Mouse (Mus musculus) neural tube, embryonic 11.5 days (tissue): ENCODE results near the gene Srebf1. TPM values are rescaled to one million over a fixed set of nuclear protein-coding genes. Genes with fewer than 3 reads are reported as not detected.

Experiments
- ATAC-seq: fragments of 200-750 bp; cut with Nextera tagmentation; 2 replicates; pipeline ENCODE4 v1.8.0; 2017; ENCODE audit warnings: moderate number of reproducible peaks, mild to moderate bottlenecking, moderate TSS enrichment, moderate library complexity; ENCODE audit not compliant: insufficient read depth, low FRiP score, low TSS enrichment
- DNase-seq: peaks from one replicate; pipeline ENCODE4 v3.0.0-alpha.2; 2015; ENCODE audit warnings: low spot score
- H3K27ac ChIP-seq: fragments of 300-500 bp; sonication (generic); 2 replicates; pipeline ENCODE4 v1.5.1; 2014; ENCODE audit warnings: low read depth, mild to moderate bottlenecking, low read length
- H3K27me3 ChIP-seq: fragments of 300-500 bp; sonication (generic); 2 replicates; pipeline ENCODE4 v1.6.1; 2014; ENCODE audit warnings: mild to moderate bottlenecking, low read length, mixed read lengths; ENCODE audit not compliant: control insufficient read depth, insufficient read depth
- H3K36me3 ChIP-seq: fragments of 300-500 bp; sonication (generic); 2 replicates; pipeline ENCODE4 v1.6.1; 2014; ENCODE audit warnings: mild to moderate bottlenecking, low read length, moderate library complexity, mixed read lengths; ENCODE audit not compliant: control insufficient read depth, insufficient read depth
- H3K4me1 ChIP-seq: fragments of 300-500 bp; sonication (generic); 2 replicates; pipeline ENCODE4 v1.6.1; 2014; ENCODE audit warnings: low read length, mixed read lengths; ENCODE audit not compliant: control insufficient read depth, insufficient read depth
- H3K4me2 ChIP-seq: fragments of 300-500 bp; sonication (generic); 2 replicates; pipeline ENCODE4 v1.6.1; 2014; ENCODE audit warnings: low read depth, mild to moderate bottlenecking, moderate library complexity
- H3K4me3 ChIP-seq: fragments of 300-500 bp; sonication (generic); 2 replicates; pipeline ENCODE4 v1.5.1; 2014; ENCODE audit warnings: low read depth, low read length
- H3K9ac ChIP-seq: fragments of 300-500 bp; sonication (generic); 2 replicates; pipeline ENCODE4 v1.6.1; 2014; ENCODE audit warnings: mild to moderate bottlenecking, low read length
- H3K9me3 ChIP-seq: fragments of 300-500 bp; sonication (generic); 2 replicates; pipeline ENCODE4 v1.6.1; 2016; ENCODE audit warnings: low read length; ENCODE audit not compliant: control insufficient read depth
- WGBS: fragments of 180-500 bp; shearing (Covaris S2); extraction: QIAGEN DNeasy Blood & Tissue Kit; methylation state at CpG from one replicate; pipeline ENCODE4 v1.1.7; 2014; 5-methylcytosine and 5-hydroxymethylcytosine counted together
- polyA plus RNA-seq: library from polyadenylated mRNA; unstranded; fragments of >200 nt; fragmentation: Nextera tagmentation; extraction: Ambion mirVana; gene quantifications from 2 replicates; pipeline ENCODE4 v1.2.1, GENCODE M21; 2014

Srebf1 gene
- polyA plus RNA-seq, 1 experiment from 2014 or later = 54.7 TPM

GRCm38 (mm10) chr11:60246077-60246476, 23.7 kb upstream of the Srebf1 start:
- no peak overlapping the region for H3K27ac ChIP-seq
- no peaks in the 10 kb centered on the region for H3K36me3 ChIP-seq
- H3K4me1 ChIP-seq = peaks cover 3% of the 10 kb centered on the region; the same call in 1 of the 2 replicates
- H3K4me3 ChIP-seq = no peak overlapping the region
- no peak for ATAC-seq
- no peak overlapping the region for H3K4me2 ChIP-seq
- DNase-seq = no peak
- H3K27me3 ChIP-seq = no peaks in the 10 kb centered on the region
- no peaks in the 10 kb centered on the region for H3K9me3 ChIP-seq
- no peak overlapping the region for H3K9ac ChIP-seq

- H3K9me3 ChIP-seq = no peaks in the 10 kb centered on the region
- ATAC-seq = no peak
- WGBS = 76% methylated on average over 11 of the region's 11 CpGs
Observed at GRCm38 (mm10) chr11:60244503-60245143, 22.2 kb upstream of the Srebf1 start.

GRCm38 (mm10) chr11:60240509-60240908, 18.1 kb upstream of the Srebf1 start:
- H3K27ac ChIP-seq = no peak overlapping the region
- DNase-seq = no peak
- no peaks in the 10 kb centered on the region for H3K36me3 ChIP-seq
- H3K4me2 ChIP-seq = no peak overlapping the region
- no peak overlapping the region for H3K9ac ChIP-seq
- H3K4me1 ChIP-seq = no peaks in the 10 kb centered on the region
- no peak overlapping the region for H3K4me3 ChIP-seq
- no peak for ATAC-seq
- H3K27me3 ChIP-seq = no peaks in the 10 kb centered on the region
- 92% methylated on average over 4 of the region's 4 CpGs for WGBS
- H3K9me3 ChIP-seq = no peaks in the 10 kb centered on the region

More at GRCm38 (mm10) chr11:60244503-60245143, 22.2 kb upstream of the Srebf1 start:
- H3K4me1 ChIP-seq = peaks cover 3% of the 10 kb centered on the region; the same call in 1 of the 2 replicates
- no peaks in the 10 kb centered on the region for H3K36me3 ChIP-seq
- H3K27me3 ChIP-seq = no peaks in the 10 kb centered on the region
- no peak overlapping the region for H3K4me3 ChIP-seq
- no peak overlapping the region for H3K9ac ChIP-seq
- H3K4me2 ChIP-seq = no peak overlapping the region
- no peak overlapping the region for H3K27ac ChIP-seq
- no peak for DNase-seq

GRCm38 (mm10) chr11:60235351-60235750, 13.0 kb upstream of the Srebf1 start:
- Histone ChIP-seq H3K27me3 (no peaks in the 10 kb centered on the region), H3K9me3 (no peaks in the 10 kb centered on the region), H3K4me2 (no peak overlapping the region), H3K4me3 (no peak overlapping the region), H3K36me3 (no peaks in the 10 kb centered on the region), H3K9ac (no peak overlapping the region), H3K27ac (no peak overlapping the region), H3K4me1 (peaks cover 3% of the 10 kb centered on the region; the same call in 1 of the 2 replicates)
- ATAC-seq = no peak
- WGBS = 55% methylated on average over 5 of the region's 5 CpGs
- DNase-seq = no peak

- no peak overlapping the region for H3K4me2 ChIP-seq
- DNase-seq = no peak
- no peaks in the 10 kb centered on the region for H3K9me3 ChIP-seq
- no peak overlapping the region for H3K9ac ChIP-seq
- no peak overlapping the region for H3K4me3 ChIP-seq
- ATAC-seq = no peak
- H3K27ac ChIP-seq = no peak overlapping the region
- H3K4me1 ChIP-seq = peaks cover 3% of the 10 kb centered on the region; the same call in 1 of the 2 replicates
- no peaks in the 10 kb centered on the region; the same call in 1 of the 2 replicates for H3K36me3 ChIP-seq
- 71% methylated on average over 8 of the region's 8 CpGs for WGBS
- H3K27me3 ChIP-seq = no peaks in the 10 kb centered on the region
Observed at GRCm38 (mm10) chr11:60233235-60233634, 10.9 kb upstream of the Srebf1 start.

GRCm38 (mm10) chr11:60232441-60233058, 10.2 kb upstream of the Srebf1 start:
- no peak overlapping the region for H3K4me3 ChIP-seq
- WGBS = 83% methylated on average over 14 of the region's 14 CpGs

GRCm38 (mm10) chr11:60231951-60232350, 9.6 kb upstream of the Srebf1 start:
- H3K4me2 ChIP-seq = no peak overlapping the region
- H3K9ac ChIP-seq = no peak overlapping the region; the same call in 1 of the 2 replicates
- 37% methylated on average over 4 of the region's 4 CpGs for WGBS
- no peaks in the 10 kb centered on the region for H3K27me3 ChIP-seq
- H3K4me1 ChIP-seq = peaks cover 3% of the 10 kb centered on the region; the same call in 1 of the 2 replicates
- H3K4me3 ChIP-seq = no peak overlapping the region
- H3K36me3 ChIP-seq = no peaks in the 10 kb centered on the region; the same call in 1 of the 2 replicates
- no peaks in the 10 kb centered on the region for H3K9me3 ChIP-seq
- ATAC-seq (no peak), DNase-seq (no peak)
- H3K27ac ChIP-seq = no peak overlapping the region

More at GRCm38 (mm10) chr11:60232441-60233058, 10.2 kb upstream of the Srebf1 start:
- DNase-seq (no peak), ATAC-seq (no peak)
- Histone ChIP-seq H3K9me3 (no peaks in the 10 kb centered on the region), H3K27me3 (no peaks in the 10 kb centered on the region), H3K4me2 (no peak overlapping the region), H3K9ac (no peak overlapping the region; the same call in 1 of the 2 replicates), H3K4me1 (peaks cover 3% of the 10 kb centered on the region; the same call in 1 of the 2 replicates), H3K36me3 (no peaks in the 10 kb centered on the region; the same call in 1 of the 2 replicates), H3K27ac (no peak overlapping the region)

- Histone ChIP-seq H3K4me1 (peaks cover 3% of the 10 kb centered on the region; the same call in 1 of the 2 replicates), H3K9ac (no peak overlapping the region), H3K27ac (no peak overlapping the region), H3K27me3 (no peaks in the 10 kb centered on the region), H3K36me3 (no peaks in the 10 kb centered on the region; the same call in 1 of the 2 replicates), H3K4me2 (no peak overlapping the region), H3K9me3 (no peaks in the 10 kb centered on the region), H3K4me3 (no peak overlapping the region)
- 62% methylated on average over 3 of the region's 3 CpGs for WGBS
- DNase-seq = no peak
- no peak for ATAC-seq
Observed at GRCm38 (mm10) chr11:60231326-60231725, 8.9 kb upstream of the Srebf1 start.
